Mouse (Mus musculus) embryonic facial prominence, embryonic 13.5 days (tissue): ENCODE measurements around the gene Kansl1. TPM values are rescaled to one million over a fixed set of nuclear protein-coding genes. Genes with fewer than 3 reads are reported as not detected.

Experiments used
- ATAC-seq: fragments of 200-750 bp; cut with Nextera tagmentation; 2 replicates; pipeline ENCODE4 v1.8.0; 2017; ENCODE audit warnings: low read depth; ENCODE audit not compliant: insufficient number of reproducible peaks, insufficient read depth, low FRiP score, low TSS enrichment
- H3K27ac ChIP-seq: fragments of 300-500 bp; sonication (generic); 2 replicates; pipeline ENCODE4 v1.5.1; 2015; ENCODE audit warnings: moderate library complexity, mild to moderate bottlenecking, inconsistent platforms
- H3K27me3 ChIP-seq: fragments of 300-500 bp; sonication (generic); 2 replicates; pipeline ENCODE4 v1.6.1; 2015; ENCODE audit warnings: mild to moderate bottlenecking, inconsistent platforms
- H3K36me3 ChIP-seq: fragments of 300-500 bp; sonication (generic); 2 replicates; pipeline ENCODE4 v1.6.1; 2015; ENCODE audit warnings: mild to moderate bottlenecking, inconsistent platforms
- H3K4me1 ChIP-seq: fragments of 300-500 bp; sonication (generic); 2 replicates; pipeline ENCODE4 v1.6.1; 2015; ENCODE audit warnings: inconsistent platforms
- H3K4me2 ChIP-seq: fragments of 300-500 bp; sonication (generic); 2 replicates; pipeline ENCODE4 v1.6.1; 2015; ENCODE audit warnings: moderate library complexity, mild to moderate bottlenecking, inconsistent platforms
- H3K4me3 ChIP-seq: fragments of 300-500 bp; sonication (generic); 2 replicates; pipeline ENCODE4 v1.5.1; 2015; ENCODE audit warnings: mild to moderate bottlenecking, inconsistent platforms
- H3K9ac ChIP-seq: fragments of 300-500 bp; sonication (generic); 2 replicates; pipeline ENCODE4 v1.6.1; 2015; ENCODE audit warnings: mild to moderate bottlenecking, inconsistent platforms
- H3K9me3 ChIP-seq: fragments of 300-500 bp; sonication (generic); 2 replicates; pipeline ENCODE4 v1.6.1; 2016; ENCODE audit warnings: inconsistent platforms
- WGBS: fragments of 180-500 bp; shearing (Covaris S2); methylation state at CpG from one replicate; pipeline ENCODE4 v1.1.7; 2015; ENCODE audit warnings: mixed read lengths; 5-methylcytosine and 5-hydroxymethylcytosine counted together
- polyA plus RNA-seq: library from polyadenylated mRNA; unstranded; fragments of >200 nt; fragmentation: Nextera tagmentation; extraction: Ambion mirVana; gene quantifications from 2 replicates; pipeline ENCODE4 v1.2.1, GENCODE M21; 2015

Gene Kansl1
- polyA plus RNA-seq, 1 experiment from 2014 or later: 29.9 TPM

- Histone ChIP-seq H3K27ac (no peak overlapping the region), H3K4me1 (no peaks in the 10 kb centered on the region), H3K4me3 (no peak overlapping the region), H3K27me3 (no peaks in the 10 kb centered on the region), H3K9me3 (no peaks in the 10 kb centered on the region), H3K9ac (no peak overlapping the region), H3K4me2 (no peak overlapping the region), H3K36me3 (peaks cover 3% of the 10 kb centered on the region; the same call in 1 of the 2 replicates)
- 87% methylated on average over 6 of the region's 6 CpGs for WGBS
- no peak for ATAC-seq
Observed at GRCm38 (mm10) chr11:104393196-104393595, 75.5 kb downstream of the Kansl1 start.

- no peak overlapping the region for H3K4me3 ChIP-seq
- H3K36me3 ChIP-seq: peaks cover 3% of the 10 kb centered on the region; the same call in 1 of the 2 replicates
- 84% methylated on average over 1 of the region's 1 CpGs for WGBS
- H3K4me1 ChIP-seq: no peaks in the 10 kb centered on the region
- no peak overlapping the region for H3K27ac ChIP-seq
- H3K4me2 ChIP-seq: no peak overlapping the region
- no peak overlapping the region for H3K9ac ChIP-seq
- H3K9me3 ChIP-seq: no peaks in the 10 kb centered on the region
- ATAC-seq: no peak
- H3K27me3 ChIP-seq: no peaks in the 10 kb centered on the region
Observed at GRCm38 (mm10) chr11:104392153-104392552, 76.5 kb downstream of the Kansl1 start.

GRCm38 (mm10) chr11:104387284-104387683 is 81.4 kb downstream of the Kansl1 start:
- Histone ChIP-seq H3K4me2 (no peak overlapping the region), H3K9me3 (no peaks in the 10 kb centered on the region), H3K4me1 (no peaks in the 10 kb centered on the region), H3K4me3 (no peak overlapping the region), H3K9ac (no peak overlapping the region), H3K27me3 (no peaks in the 10 kb centered on the region), H3K36me3 (no peaks in the 10 kb centered on the region), H3K27ac (no peak overlapping the region)
- 95% methylated on average over 1 of the region's 1 CpGs for WGBS
- ATAC-seq: no peak

GRCm38 (mm10) chr11:104386595-104386994 is 82.1 kb downstream of the Kansl1 start:
- Histone ChIP-seq H3K4me1 (no peaks in the 10 kb centered on the region), H3K27ac (no peak overlapping the region), H3K9ac (no peak overlapping the region), H3K27me3 (no peaks in the 10 kb centered on the region), H3K9me3 (no peaks in the 10 kb centered on the region), H3K36me3 (no peaks in the 10 kb centered on the region), H3K4me3 (no peak overlapping the region), H3K4me2 (no peak overlapping the region)
- no peak for ATAC-seq
- 95% methylated on average over 1 of the region's 1 CpGs for WGBS

GRCm38 (mm10) chr11:104383167-104383810 is 85.4 kb downstream of the Kansl1 start:
- Histone ChIP-seq H3K4me1 (no peaks in the 10 kb centered on the region), H3K4me3 (no peak overlapping the region), H3K36me3 (0 out of 2 replicates have a peak, but pooled peaks cover 3% of the 10 kb centered on the region), H3K4me2 (no peak overlapping the region), H3K9me3 (no peaks in the 10 kb centered on the region), H3K27ac (no peak overlapping the region), H3K9ac (no peak overlapping the region), H3K27me3 (no peaks in the 10 kb centered on the region)
- ATAC-seq: no peak
- 83% methylated on average over 2 of the region's 2 CpGs for WGBS

GRCm38 (mm10) chr11:104381887-104382286 is 86.8 kb downstream of the Kansl1 start:
- WGBS: 80% methylated on average over 4 of the region's 4 CpGs
- no peak overlapping the region for H3K4me3 ChIP-seq
- no peak overlapping the region for H3K4me2 ChIP-seq
- no peak overlapping the region for H3K27ac ChIP-seq
- H3K4me1 ChIP-seq: no peaks in the 10 kb centered on the region
- ATAC-seq: no peak
- H3K36me3 ChIP-seq: peaks cover 6% of the 10 kb centered on the region; the same call in 1 of the 2 replicates
- H3K9me3 ChIP-seq: no peaks in the 10 kb centered on the region
- no peaks in the 10 kb centered on the region for H3K27me3 ChIP-seq
- no peak overlapping the region for H3K9ac ChIP-seq

- Histone ChIP-seq H3K9me3 (no peaks in the 10 kb centered on the region), H3K4me1 (no peaks in the 10 kb centered on the region), H3K27me3 (no peaks in the 10 kb centered on the region)
Observed at GRCm38 (mm10) chr11:104379635-104380034, 89.0 kb downstream of the Kansl1 start.

GRCm38 (mm10) chr11:104376291-104376690 is 92.4 kb downstream of the Kansl1 start:
- 94% methylated on average over 3 of the region's 3 CpGs for WGBS

More at GRCm38 (mm10) chr11:104379635-104380034, 89.0 kb downstream of the Kansl1 start:
- Histone ChIP-seq H3K4me2 (no peak overlapping the region), H3K36me3 (peaks cover 14% of the 10 kb centered on the region), H3K9ac (no peak overlapping the region), H3K4me3 (no peak overlapping the region), H3K27ac (no peak overlapping the region)
- WGBS: 83% methylated on average over 1 of the region's 1 CpGs
- ATAC-seq: no peak

GRCm38 (mm10) chr11:104367486-104368190 is 101.0 kb downstream of the Kansl1 start:
- 85% methylated on average over 5 of the region's 5 CpGs for WGBS
- H3K9ac ChIP-seq: no peak overlapping the region
- H3K9me3 ChIP-seq: no peaks in the 10 kb centered on the region
- peaks cover 29% of the 10 kb centered on the region; the same call in 1 of the 2 replicates for H3K36me3 ChIP-seq
- no peaks in the 10 kb centered on the region for H3K27me3 ChIP-seq
- H3K4me3 ChIP-seq: no peak overlapping the region
- H3K4me2 ChIP-seq: no peak overlapping the region
- no peak for ATAC-seq
- no peaks in the 10 kb centered on the region for H3K4me1 ChIP-seq
- H3K27ac ChIP-seq: no peak overlapping the region

More at GRCm38 (mm10) chr11:104376291-104376690, 92.4 kb downstream of the Kansl1 start:
- H3K27ac ChIP-seq: no peak overlapping the region
- no peak for ATAC-seq
- no peak overlapping the region for H3K9ac ChIP-seq
- H3K9me3 ChIP-seq: no peaks in the 10 kb centered on the region
- H3K4me3 ChIP-seq: no peak overlapping the region
- H3K36me3 ChIP-seq: peaks cover 31% of the 10 kb centered on the region
- no peaks in the 10 kb centered on the region for H3K27me3 ChIP-seq
- H3K4me1 ChIP-seq: no peaks in the 10 kb centered on the region
- no peak overlapping the region for H3K4me2 ChIP-seq

- peaks cover 26% of the 10 kb centered on the region; the same call in 1 of the 2 replicates for H3K36me3 ChIP-seq
- no peak overlapping the region for H3K27ac ChIP-seq
- no peak overlapping the region for H3K9ac ChIP-seq
- H3K4me2 ChIP-seq: no peak overlapping the region
- H3K4me1 ChIP-seq: no peaks in the 10 kb centered on the region
- no peaks in the 10 kb centered on the region for H3K27me3 ChIP-seq
- no peak overlapping the region for H3K4me3 ChIP-seq
- no peaks in the 10 kb centered on the region for H3K9me3 ChIP-seq
- ATAC-seq: no peak
- WGBS: 97% methylated on average over 2 of the region's 2 CpGs
Observed at GRCm38 (mm10) chr11:104363823-104364600, 104.6 kb downstream of the Kansl1 start.

- Histone ChIP-seq H3K9ac (no peak overlapping the region), H3K4me1 (no peaks in the 10 kb centered on the region), H3K4me3 (no peak overlapping the region), H3K27ac (no peak overlapping the region), H3K27me3 (no peaks in the 10 kb centered on the region), H3K9me3 (no peaks in the 10 kb centered on the region), H3K4me2 (no peak overlapping the region), H3K36me3 (peaks cover 21% of the 10 kb centered on the region)
- 92% methylated on average over 1 of the region's 1 CpGs for WGBS
- no peak for ATAC-seq
Observed at GRCm38 (mm10) chr11:104362704-104363103, 106.0 kb downstream of the Kansl1 start.
